Mouse (Mus musculus): ENCODE data around the gene Ccna1. TPM values are rescaled to one million over a fixed set of nuclear protein-coding genes. Genes with fewer than 3 reads are reported as not detected.

Ccna1 gene
- total RNA-seq, 2 experiments from 2014 or later: not detected

Other genes with a start within 250 kb of the Ccna1 start
- gene Rfxap, start 247.7 kb downstream of the Ccna1 start, total RNA-seq (2021): 10 to 100 TPM; 24.1 to 26.6 TPM
- not detected for gene Sertm1, start 139.6 kb downstream of the Ccna1 start, total RNA-seq (2021)
- gene Spg20, start 56.6 kb upstream of the Ccna1 start, total RNA-seq (2021): 10 to 100 TPM; 32.6 to 36.9 TPM
- gene Ccdc169, start 81.8 kb upstream of the Ccna1 start, total RNA-seq (2021): not detected
- gene Sohlh2, start 126.5 kb upstream of the Ccna1 start, total RNA-seq (2021): not detected
- gene Dclk1, start 186.9 kb upstream of the Ccna1 start, total RNA-seq (2021): 1 to 10 TPM; 1.7 to 3.1 TPM